ENCODE assay signal across 10 mouse cellular contexts in genomic region chr7:112502845-112503244, GRCm38 (mm10).
A peak's percentile ranks its signal among the peaks of the same experiment; 100 is the strongest.
DNase-seq lines count a peak whose midpoint lies in the region; ATAC-seq and TF ChIP-seq lines count a peak whose summit lies in the region.
"Had no signal": no experiment of that assay in that cellular context is flagged by ENCODE, and none has a peak within 500 bp of the region (broad histone marks: within the 10 kb centered on the region; RNA-seq: fewer than 3 reads in every experiment).

No protein-coding gene starts in this region.

- TF ChIP-seq POLR2A in limb, embryonic 14.5 days (IDR thresholded peaks at IDR 0.05; ENCODE audit: borderline replicate concordance, extremely low read depth, insufficient read depth, insufficient read length), result no peak

- no peak for ATAC-seq in forebrain, embryonic 15.5 days (replicated peaks)
- peak; percentile 55 for ATAC-seq in limb, embryonic 14.5 days (ENCODE audit: low FRiP score, low read depth)

- peak overlapping the region; percentile 49 for H3K27ac ChIP-seq in heart, embryonic 10.5 days
- H3K27ac ChIP-seq in forebrain, embryonic 15.5 days (replicated peaks), result peak overlapping the region; percentile 46
- H3K27ac ChIP-seq in limb, embryonic 14.5 days (replicated peaks; ENCODE audit: low read depth, low read length), result peak overlapping the region; percentile 77

- no peak overlapping the region for H3K9ac ChIP-seq in forebrain, embryonic 15.5 days (replicated peaks)
- H3K9ac ChIP-seq in limb, embryonic 14.5 days (ENCODE audit: low read depth, low read length, severe bottlenecking), result no peak overlapping the region

- peaks cover 68% of the 10 kb centered on the region for H3K4me1 ChIP-seq in heart, embryonic 10.5 days
- peaks cover 35% of the 10 kb centered on the region for H3K4me1 ChIP-seq in E14TG2a.4 (replicated peaks; ENCODE audit: low read depth, low read length)
- H3K4me1 ChIP-seq in forebrain, embryonic 15.5 days, result peaks cover 23% of the 10 kb centered on the region
- H3K4me1 ChIP-seq in limb, embryonic 14.5 days (ENCODE audit: control insufficient read depth, insufficient read depth, low read length), result peaks cover 63% of the 10 kb centered on the region

- 0 out of 2 replicates have a peak, but pooled peaks cover 3% of the 10 kb centered on the region for H3K36me3 ChIP-seq in heart, embryonic 10.5 days
- H3K36me3 ChIP-seq in E14TG2a.4 (ENCODE audit: insufficient read depth, low read length), result no peaks in the 10 kb centered on the region
- H3K36me3 ChIP-seq in forebrain, embryonic 15.5 days, result no peaks in the 10 kb centered on the region
- no peaks in the 10 kb centered on the region for H3K36me3 ChIP-seq in limb, embryonic 14.5 days (ENCODE audit: control insufficient read depth, insufficient read depth, low read length)

- no peaks in the 10 kb centered on the region for H3K9me3 ChIP-seq in heart, embryonic 10.5 days
- H3K9me3 ChIP-seq in E14TG2a.4 (ENCODE audit: low read length), result no peaks in the 10 kb centered on the region
- H3K9me3 ChIP-seq in forebrain, embryonic 15.5 days, result no peaks in the 10 kb centered on the region
- no peaks in the 10 kb centered on the region for H3K9me3 ChIP-seq in limb, embryonic 14.5 days (ENCODE audit: control insufficient read depth, low read length)

- TF ChIP-seq CTCF in E14TG2a.4 (conservative IDR thresholded peaks at IDR 0.05; ENCODE audit: low read length), result no peak

- H3K4me3 ChIP-seq in heart, embryonic 10.5 days, result no peak overlapping the region
- peak overlapping the region; percentile 35 for H3K4me3 ChIP-seq in E14TG2a.4 (replicated peaks; ENCODE audit: low read length)
- H3K4me3 ChIP-seq in forebrain, embryonic 15.5 days, result no peak overlapping the region
- no peak overlapping the region for H3K4me3 ChIP-seq in limb, embryonic 14.5 days (replicated peaks; ENCODE audit: low read length)

- 48% methylated on average over 5 of the region's 5 CpGs for WGBS in heart, embryonic 10.5 days
- WGBS in forebrain, embryonic 15.5 days, result 45% methylated on average over 5 of the region's 5 CpGs
- WGBS in limb, embryonic 14.5 days, result 9% methylated on average over 5 of the region's 5 CpGs

- no peak for DNase-seq in heart, embryonic 10.5 days (ENCODE audit: low spot score)
- no peak for DNase-seq in heart, postnatal 36 days
- DNase-seq in limb, embryonic 14.5 days (ENCODE audit: low spot score), result peak; percentile 53
- no peak for DNase-seq in retina, embryonic 14.5 days (ENCODE audit: low spot score)
- no peak for DNase-seq in adrenal gland, adult (ENCODE audit: inconsistent age in 2 of 2, low spot score in 1 of 2)
- DNase-seq in frontal cortex, postnatal 10 days (ENCODE audit: low spot score in 2 of 2), result no peak
- DNase-seq: heart, adult 18-20 months; left cerebral cortex, postnatal 4 days had no signal

- no peaks in the 10 kb centered on the region for H3K27me3 ChIP-seq in heart, embryonic 10.5 days (ENCODE audit: insufficient read depth, poor library complexity, severe bottlenecking)
- peaks cover 15% of the 10 kb centered on the region for H3K27me3 ChIP-seq in E14TG2a.4 (ENCODE audit: insufficient read depth, low read length)
- H3K27me3 ChIP-seq in forebrain, embryonic 15.5 days, result no peaks in the 10 kb centered on the region
- H3K27me3 ChIP-seq in limb, embryonic 14.5 days (ENCODE audit: control insufficient read depth, insufficient read depth, low read length), result no peaks in the 10 kb centered on the region

- intact Hi-C loops in heart, postnatal 36 days (cut with DNase I), result loop anchor here (2.0 kb wide), 1 partner anchor 24 kb away; no protein-coding TSS in a partner anchor

- H3K4me2 ChIP-seq in forebrain, embryonic 15.5 days (replicated peaks), result peak overlapping the region; percentile 31; the same call in 1 of the 2 replicates
- peak overlapping the region; percentile 33 for H3K4me2 ChIP-seq in limb, embryonic 14.5 days (replicated peaks; ENCODE audit: low read depth, low read length, severe bottlenecking)
